Mouse (Mus musculus) bone marrow macrophage, adult 2 months (primary cell): Measurements from ENCODE around the gene Sec14l1.

Experiments
- CTCF ChIP-seq: IDR thresholded peaks from 2 replicates; pipeline ENCODE4 v1.5.1; 2012; ENCODE audit warnings: low read depth, mild to moderate bottlenecking, low read length, moderate library complexity
- POLR2A ChIP-seq: IDR thresholded peaks from 2 replicates; pipeline ENCODE4 v1.6.1; 2012; ENCODE audit warnings: mild to moderate bottlenecking, low read depth, low read length, borderline replicate concordance

GRCm38 (mm10) chr11:117117321-117117720 is 2.4 kb downstream of the Sec14l1 start:
- TF ChIP-seq CTCF: no peak
- no peak for TF ChIP-seq POLR2A
